In genomic region chr17:10160415-10160814, GRCm38 (mm10) we compare ENCODE assay signal across 15 mouse cellular contexts.
"Had no signal": no experiment of that assay in that cellular context is flagged by ENCODE, and none has a peak within 500 bp of the region (broad histone marks: within the 10 kb centered on the region; RNA-seq: fewer than 3 reads in every experiment).

No protein-coding gene starts in this region.

- H3K4me2 ChIP-seq: neural tube, embryonic 15.5 days; stomach, embryonic 15.5 days had no signal

- H3K4me3 ChIP-seq: neural tube, embryonic 15.5 days; stomach, embryonic 15.5 days had no signal

- H3K27ac ChIP-seq: neural tube, embryonic 15.5 days; stomach, embryonic 15.5 days; stomach, postnatal 0 days had no signal

- H3K27me3 ChIP-seq: neural tube, embryonic 15.5 days; stomach, embryonic 15.5 days had no signal

- H3K9me3 ChIP-seq: neural tube, embryonic 15.5 days; stomach, embryonic 15.5 days had no signal

- DNase-seq: retina, postnatal 1 day; right cerebral cortex, adult 18-20 months; right cerebral cortex, postnatal 14 days; right cerebral cortex, postnatal 25 days; right cerebral cortex, postnatal 4 days; spleen, adult 18-20 months; thymus, adult 18-20 months; thymus, adult 2 months; thymus, postnatal 14 days; thymus, postnatal 25 days; thymus, postnatal 36 days; thymus, postnatal 4 days had no signal

- H3K9ac ChIP-seq: neural tube, embryonic 15.5 days; stomach, embryonic 15.5 days had no signal

- H3K4me1 ChIP-seq: neural tube, embryonic 15.5 days; stomach, embryonic 15.5 days had no signal

- H3K36me3 ChIP-seq: neural tube, embryonic 15.5 days; stomach, embryonic 15.5 days had no signal
